Mouse (Mus musculus) kidney, adult 2 months (tissue): ENCODE measurements around the gene Tmem132a.

Source experiments
- CTCF ChIP-seq: fragments of 200-500 bp; conservative IDR thresholded peaks from 2 replicates; pipeline ENCODE4 v1.5.1; 2011; ENCODE audit warnings: low read depth, mild to moderate bottlenecking, control low read depth, low read length, moderate library complexity, mixed read lengths; ENCODE audit not compliant: insufficient read depth, insufficient read length
- POLR2A ChIP-seq: fragments of 200-500 bp; IDR thresholded peaks from one replicate; pipeline ENCODE4 v1.6.1; 2011; ENCODE audit warnings: low read depth, low read length, control low read depth

GRCm38 (mm10) chr19:10895016-10895528, 25.3 kb upstream of the Tmem132a start, which contains the start of gene Prpf19:
- TF ChIP-seq CTCF (no peak), POLR2A (peak; percentile 59)
